Mouse (Mus musculus) myocyte (in vitro differentiated cells): Measurements from ENCODE around the gene Pecam1. TPM values are rescaled to one million over a fixed set of nuclear protein-coding genes. Genes with fewer than 3 reads are reported as not detected.

ENCODE experiments used
- H3K27me3 ChIP-seq: one replicate; pipeline ENCODE4 v1.6.1; 2011; ENCODE audit not compliant: control insufficient read depth, insufficient read depth, insufficient read length
- H3K36me3 ChIP-seq: one replicate; pipeline ENCODE4 v1.6.1; 2011; ENCODE audit not compliant: control insufficient read depth, insufficient read depth
- H3K4me2 ChIP-seq: one replicate; pipeline ENCODE4 v1.6.1; 2011; ENCODE audit warnings: low read depth, control low read depth
- H3K4me3 ChIP-seq: one replicate; pipeline ENCODE4 v1.5.1; 2011; ENCODE audit warnings: mild to moderate bottlenecking, control low read depth, moderate library complexity
- H3K79me2 ChIP-seq: one replicate; pipeline ENCODE4 v1.6.1; 2011; ENCODE audit not compliant: control insufficient read depth, insufficient read depth
- H3ac ChIP-seq: one replicate; pipeline ENCODE4 v1.6.1; 2011; ENCODE audit not compliant: control insufficient read depth, insufficient read length
- CEBPB ChIP-seq: IDR thresholded peaks from 2 replicates; pipeline ENCODE4 v1.6.1; 2011; ENCODE audit warnings: mild to moderate bottlenecking, moderate library complexity; ENCODE audit not compliant: poor library complexity, insufficient read depth, severe bottlenecking
- E2F4 ChIP-seq: IDR thresholded peaks from one replicate; pipeline ENCODE4 v1.6.1; 2011; ENCODE audit warnings: mild to moderate bottlenecking, control low read depth, moderate library complexity; ENCODE audit not compliant: insufficient read depth
- MAX ChIP-seq: IDR thresholded peaks from one replicate; pipeline ENCODE4 v1.6.1; 2011; ENCODE audit warnings: low read depth, mild to moderate bottlenecking, control low read depth
- MYOD1 ChIP-seq, 3 experiments: IDR thresholded peaks; one replicate each; pipeline ENCODE4 v1.6.1; 2011; ENCODE audit warnings: control low read depth in 2 of 3, low read depth in 2 of 3, mild to moderate bottlenecking in 2 of 3, moderate library complexity in 1 of 3; ENCODE audit not compliant: insufficient read length in 2 of 3, control insufficient read depth in 1 of 3
- MYOG ChIP-seq, 3 experiments: IDR thresholded peaks; one replicate each; pipeline ENCODE4 v1.6.1; 2011; ENCODE audit warnings: control low read depth in 2 of 3, low read depth in 2 of 3, mild to moderate bottlenecking in 2 of 3; ENCODE audit not compliant: insufficient read length in 2 of 3, control insufficient read depth in 1 of 3, insufficient read depth in 1 of 3
- POLR2A ChIP-seq: IDR thresholded peaks from one replicate; pipeline ENCODE4 v1.6.1; 2011; ENCODE audit warnings: low read depth, mild to moderate bottlenecking, control low read depth, moderate library complexity; ENCODE audit not compliant: insufficient read length
- POLR2AphosphoS2 ChIP-seq: IDR thresholded peaks from one replicate; pipeline ENCODE4 v1.6.1; 2011; ENCODE audit warnings: low read depth, control low read depth; ENCODE audit not compliant: insufficient read length
- REST ChIP-seq: IDR thresholded peaks from one replicate; pipeline ENCODE4 v1.6.1; 2011; ENCODE audit warnings: mild to moderate bottlenecking, control low read depth, moderate library complexity; ENCODE audit not compliant: insufficient read depth, insufficient read length
- SRF ChIP-seq: IDR thresholded peaks from one replicate; pipeline ENCODE4 v1.6.1; 2011; ENCODE audit warnings: low read depth; ENCODE audit not compliant: control insufficient read depth, insufficient read length
- TCF12 ChIP-seq: IDR thresholded peaks from one replicate; pipeline ENCODE4 v1.6.1; 2011; ENCODE audit warnings: mild to moderate bottlenecking, control low read depth; ENCODE audit not compliant: poor library complexity, insufficient read depth, severe bottlenecking
- TCF3 ChIP-seq: IDR thresholded peaks from one replicate; pipeline ENCODE4 v1.6.1; 2011; ENCODE audit warnings: low read depth, control low read depth; ENCODE audit not compliant: insufficient read length
- USF1 ChIP-seq: IDR thresholded peaks from one replicate; pipeline ENCODE4 v1.6.1; 2011; ENCODE audit warnings: low read depth, mild to moderate bottlenecking, control low read depth, moderate library complexity
- polyA plus RNA-seq: library from polyadenylated mRNA; unstranded; fragments of >200 nt; fragmentation: generic; extraction: Trizol; gene quantifications from one replicate; pipeline ENCODE4 v1.2.1, GENCODE M21; 2012; ENCODE audit warnings: missing spikeins

Gene Pecam1
- polyA plus RNA-seq, 1 experiment: 0.01 TPM

DNA sequence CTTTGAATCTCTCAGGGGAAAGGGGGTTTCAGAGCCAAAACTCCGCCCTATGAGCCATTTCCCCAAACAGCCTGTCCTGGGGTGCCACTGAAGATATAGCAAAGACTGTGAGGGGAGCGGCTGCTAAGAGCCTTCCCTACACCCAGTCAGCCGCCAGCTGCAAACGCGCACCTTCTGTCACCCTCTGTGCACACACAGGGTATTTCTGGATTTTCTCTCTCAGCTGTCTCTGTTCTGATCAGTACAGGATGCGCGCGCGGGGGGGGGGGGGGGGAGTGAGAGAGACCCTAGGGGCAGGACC lies 80.6 kb downstream of the Pecam1 start:
- H3K27me3 ChIP-seq: no peaks in the 10 kb centered on the region
- H3K36me3 ChIP-seq: no peaks in the 10 kb centered on the region
- no peaks in the 10 kb centered on the region for H3K79me2 ChIP-seq
- H3K4me3 ChIP-seq: no peak overlapping the region
- TF ChIP-seq CEBPB: no peak
- no peak overlapping the region for H3K4me2 ChIP-seq
- H3ac ChIP-seq: no peak overlapping the region

DNA sequence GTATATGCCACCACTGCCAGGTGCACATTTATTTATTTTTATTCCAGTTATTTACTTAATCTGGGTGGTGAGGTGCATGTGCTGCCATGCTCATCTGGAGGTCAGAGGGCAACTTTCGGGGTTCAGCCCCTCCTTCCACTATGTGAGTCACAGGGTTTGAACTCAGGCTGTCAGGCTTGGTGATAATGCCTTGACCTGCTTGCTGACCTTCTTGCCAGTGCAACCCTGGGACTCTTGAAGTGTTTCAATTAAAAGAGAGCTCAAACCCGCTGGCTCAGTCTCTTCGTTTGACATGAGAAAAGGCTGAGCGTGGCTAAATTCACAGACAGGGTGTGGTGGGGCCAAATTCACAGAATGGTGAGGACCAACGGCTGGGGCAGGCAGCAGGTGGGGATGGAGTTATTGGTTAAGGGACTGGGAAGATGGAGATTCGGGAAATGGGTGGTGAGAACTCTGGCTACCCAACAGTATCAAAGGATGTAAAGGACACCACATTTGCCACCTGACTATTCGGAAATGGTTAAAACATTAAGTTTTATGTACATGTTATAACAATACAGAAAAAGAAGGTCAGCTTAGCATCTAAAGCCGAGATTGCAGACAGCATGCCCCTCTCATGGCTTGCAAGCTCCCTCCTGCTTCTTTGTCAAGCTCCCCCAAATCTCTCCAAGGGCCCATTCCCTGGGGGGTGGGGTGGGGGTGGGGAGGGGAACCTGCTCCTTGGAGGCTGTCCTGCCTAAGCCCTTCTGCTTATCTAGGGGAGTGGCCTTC lies 81.1 kb downstream of the Pecam1 start:
- H3K4me3 ChIP-seq: no peak overlapping the region
- H3K27me3 ChIP-seq: no peaks in the 10 kb centered on the region
- no peak overlapping the region for H3K4me2 ChIP-seq
- TF ChIP-seq USF1 (no peak), REST (no peak), POLR2A (no peak), TCF12 (no peak)
- H3ac ChIP-seq: no peak overlapping the region
- H3K79me2 ChIP-seq: no peaks in the 10 kb centered on the region
- H3K36me3 ChIP-seq: no peaks in the 10 kb centered on the region

DNA sequence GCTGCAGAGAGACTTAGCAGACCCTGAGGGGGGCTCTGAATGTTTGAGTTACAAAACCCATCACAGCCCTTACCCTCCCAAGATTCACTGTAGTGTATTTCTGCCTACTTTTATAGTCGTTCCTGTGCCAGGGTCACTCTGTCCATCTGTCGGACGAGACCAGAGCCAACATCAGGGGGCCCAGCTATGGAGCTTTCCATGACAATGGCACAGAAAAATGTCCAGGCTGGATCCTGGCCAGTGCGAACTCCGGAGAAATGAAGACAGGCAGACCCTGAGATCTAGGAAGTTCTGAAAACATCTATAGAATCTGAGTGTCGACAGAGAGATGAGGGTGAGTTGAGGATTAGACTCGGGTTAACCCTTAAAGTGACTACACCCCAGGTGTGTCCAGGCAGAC lies 82.1 kb downstream of the Pecam1 start:
- Histone ChIP-seq H3K4me3 (no peak overlapping the region), H3K27me3 (no peaks in the 10 kb centered on the region), H3K36me3 (no peaks in the 10 kb centered on the region), H3K4me2 (no peak overlapping the region), H3ac (no peak overlapping the region), H3K79me2 (no peaks in the 10 kb centered on the region)
- TF ChIP-seq POLR2AphosphoS2: no peak
- TF ChIP-seq MAX: no peak
- TF ChIP-seq CEBPB: no peak
- no peak for TF ChIP-seq E2F4
- no peak for TF ChIP-seq MYOG (IDR thresholded peaks at IDR 0.05; ENCODE audit: control insufficient read depth in 1 of 3, insufficient read depth in 1 of 3, insufficient read length in 2 of 3, low read depth in 2 of 3)
- no peak for TF ChIP-seq MYOD1 (IDR thresholded peaks at IDR 0.05; ENCODE audit: control insufficient read depth in 1 of 3, insufficient read length in 2 of 3, low read depth in 2 of 3)
- TF ChIP-seq POLR2A: no peak
- no peak for TF ChIP-seq REST
- TF ChIP-seq TCF3: no peak
- TF ChIP-seq SRF: no peak
- TF ChIP-seq USF1: no peak
- TF ChIP-seq TCF12: no peak

DNA sequence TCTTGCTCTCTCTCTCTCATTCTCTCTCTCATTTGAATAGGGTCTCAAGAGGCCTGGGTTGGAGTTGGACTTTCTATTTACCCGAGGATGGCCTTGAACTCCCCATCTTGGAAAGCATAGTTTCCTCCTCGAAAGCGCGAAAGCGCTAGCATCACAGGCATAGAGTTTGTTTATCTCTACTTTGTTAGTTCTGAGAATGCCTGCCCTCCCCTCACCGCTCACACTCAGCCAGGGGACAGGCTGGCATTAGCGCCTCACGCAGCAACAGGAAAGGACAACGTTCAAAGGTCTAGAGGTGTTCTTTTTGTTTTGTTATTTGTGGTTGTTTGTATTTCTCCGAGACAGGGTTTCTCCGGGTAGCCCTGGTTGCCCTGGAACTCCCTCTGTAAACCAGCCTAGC lies 82.6 kb downstream of the Pecam1 start:
- TF ChIP-seq POLR2AphosphoS2 (no peak), SRF (no peak), REST (no peak), CEBPB (no peak), TCF3 (no peak), E2F4 (no peak), POLR2A (no peak), MYOG (IDR thresholded peaks at IDR 0.05; ENCODE audit: control insufficient read depth in 1 of 3, insufficient read depth in 1 of 3, insufficient read length in 2 of 3, low read depth in 2 of 3) (no peak)
- H3ac ChIP-seq: no peak overlapping the region

DNA sequence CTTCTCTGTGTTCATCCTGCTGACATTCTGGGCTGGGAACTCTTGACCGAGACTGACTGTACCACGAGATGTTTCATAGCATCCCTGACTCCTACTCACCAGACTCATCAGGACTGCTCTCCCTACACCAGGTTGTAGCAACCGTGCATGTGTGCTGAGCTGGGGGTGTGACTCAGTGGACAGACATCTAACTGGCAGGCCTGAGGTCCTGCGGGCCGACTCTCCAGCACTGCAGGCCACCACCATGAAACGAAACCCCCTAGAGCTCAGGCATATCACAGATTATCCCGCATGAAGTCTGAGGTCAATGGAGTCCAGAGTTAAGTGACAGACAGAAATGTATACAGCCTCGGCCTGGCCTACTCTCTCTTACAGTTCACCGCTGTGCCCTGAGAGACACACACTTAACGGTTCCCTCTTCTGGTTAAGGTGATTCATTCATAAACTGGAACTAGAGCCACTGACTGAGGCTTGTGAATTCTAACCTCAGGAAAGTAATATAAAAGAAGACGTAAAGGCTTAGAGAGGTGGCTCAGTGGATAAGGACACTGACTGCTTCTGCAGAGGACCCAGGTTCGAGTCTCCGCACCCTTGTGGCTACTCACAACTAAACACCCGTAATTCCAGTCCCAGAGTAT lies 83.8 kb downstream of the Pecam1 start:
- Histone ChIP-seq H3K27me3 (no peaks in the 10 kb centered on the region), H3K4me2 (no peak overlapping the region), H3K36me3 (no peaks in the 10 kb centered on the region), H3K79me2 (no peaks in the 10 kb centered on the region), H3ac (no peak overlapping the region), H3K4me3 (no peak overlapping the region)
- TF ChIP-seq POLR2AphosphoS2: no peak

More for the DNA sequence above, 82.6 kb downstream of the Pecam1 start:
- Histone ChIP-seq H3K4me3 (no peak overlapping the region), H3K79me2 (no peaks in the 10 kb centered on the region), H3K36me3 (no peaks in the 10 kb centered on the region), H3K4me2 (no peak overlapping the region), H3K27me3 (no peaks in the 10 kb centered on the region)

DNA sequence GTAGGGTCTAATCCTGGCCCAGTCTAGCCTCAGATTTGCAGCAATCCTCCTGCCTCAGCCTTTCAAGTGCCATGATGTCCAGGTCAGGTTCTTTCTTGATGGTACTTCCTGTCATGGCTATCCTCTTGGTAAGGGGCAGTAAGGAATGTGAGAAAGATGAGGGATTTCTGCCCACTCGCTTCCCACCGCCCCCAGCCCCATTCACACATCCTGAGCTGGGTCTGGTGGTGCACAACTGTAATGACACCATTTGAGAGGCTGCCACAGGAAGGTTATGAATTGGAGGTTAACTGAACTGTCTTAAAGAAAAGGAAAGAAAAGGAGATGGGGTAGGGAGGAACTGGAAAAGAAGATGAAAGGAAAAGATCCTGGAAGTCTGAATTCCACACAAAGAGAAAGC lies 84.6 kb downstream of the Pecam1 start:
- no peaks in the 10 kb centered on the region for H3K36me3 ChIP-seq
- no peak overlapping the region for H3ac ChIP-seq
- no peak overlapping the region for H3K4me2 ChIP-seq
- H3K4me3 ChIP-seq: no peak overlapping the region
- no peaks in the 10 kb centered on the region for H3K27me3 ChIP-seq
- TF ChIP-seq USF1 (no peak), CEBPB (no peak), TCF12 (no peak), SRF (no peak), TCF3 (no peak), MYOD1 (IDR thresholded peaks at IDR 0.05; ENCODE audit: control insufficient read depth in 1 of 3, insufficient read length in 2 of 3, low read depth in 2 of 3) (no peak), POLR2A (no peak), E2F4 (no peak), REST (no peak), MAX (no peak), POLR2AphosphoS2 (no peak), MYOG (IDR thresholded peaks at IDR 0.05; ENCODE audit: control insufficient read depth in 1 of 3, insufficient read depth in 1 of 3, insufficient read length in 2 of 3, low read depth in 2 of 3) (no peak)
- no peaks in the 10 kb centered on the region for H3K79me2 ChIP-seq
